Mouse (Mus musculus) lung, postnatal 10 days (tissue): ENCODE measurements around the gene Klf17.
"Not testable (repeated sequence)": the region's sequence is repeated elsewhere in the genome, so short reads cannot be mapped to it uniquely, and the experiment has no call there.

Experiments used
- DNase-seq: peaks from one replicate; pipeline ENCODE4 v3.0.0; 2021

The Klf17 gene

DNA sequence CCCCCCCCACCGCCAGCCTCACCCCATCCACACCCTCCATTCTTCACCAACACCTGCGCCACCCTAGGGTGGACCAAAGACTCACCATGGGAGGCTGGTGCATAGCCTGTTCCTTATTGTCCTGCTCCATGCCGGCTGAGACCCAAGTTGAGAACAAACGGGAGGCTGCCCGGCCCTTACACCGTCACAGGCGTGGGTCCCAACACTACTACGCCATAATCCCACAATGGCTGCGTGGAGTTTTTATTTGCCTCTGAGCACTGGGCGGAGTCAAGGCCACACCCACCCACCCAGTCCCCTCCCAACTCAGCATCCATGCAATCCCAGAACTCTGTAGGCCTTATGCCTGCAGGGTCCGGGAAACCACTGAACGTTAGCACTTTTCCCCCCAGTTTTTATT is at the start of gene Klf17:
TSS of gene Klf17 (minus strand) at position 233 of the 400 bp plus-strand sequence.
- no peak for DNase-seq

DNA sequence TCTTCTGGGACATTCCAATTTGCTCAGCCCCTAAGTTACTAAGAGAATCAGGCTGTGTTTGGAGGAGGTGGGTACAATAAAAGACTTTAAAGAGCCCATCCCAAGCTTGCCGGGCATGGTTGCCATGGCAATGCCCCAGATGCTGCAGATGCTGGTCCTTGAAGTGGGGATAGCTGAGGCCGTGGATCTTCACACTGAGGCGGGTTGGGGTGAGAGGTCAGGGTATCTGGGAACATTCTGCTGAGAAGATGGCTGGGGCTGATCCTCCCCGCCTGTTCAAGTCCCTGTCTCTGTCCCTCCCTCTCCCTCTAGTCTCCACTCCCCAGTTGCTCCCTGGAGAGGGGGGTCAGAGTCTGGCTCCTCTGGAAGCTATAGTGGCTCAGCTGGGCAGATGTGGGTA is 48.9 kb upstream of the Klf17 start:
- DNase-seq, result peak; percentile 71

DNA sequence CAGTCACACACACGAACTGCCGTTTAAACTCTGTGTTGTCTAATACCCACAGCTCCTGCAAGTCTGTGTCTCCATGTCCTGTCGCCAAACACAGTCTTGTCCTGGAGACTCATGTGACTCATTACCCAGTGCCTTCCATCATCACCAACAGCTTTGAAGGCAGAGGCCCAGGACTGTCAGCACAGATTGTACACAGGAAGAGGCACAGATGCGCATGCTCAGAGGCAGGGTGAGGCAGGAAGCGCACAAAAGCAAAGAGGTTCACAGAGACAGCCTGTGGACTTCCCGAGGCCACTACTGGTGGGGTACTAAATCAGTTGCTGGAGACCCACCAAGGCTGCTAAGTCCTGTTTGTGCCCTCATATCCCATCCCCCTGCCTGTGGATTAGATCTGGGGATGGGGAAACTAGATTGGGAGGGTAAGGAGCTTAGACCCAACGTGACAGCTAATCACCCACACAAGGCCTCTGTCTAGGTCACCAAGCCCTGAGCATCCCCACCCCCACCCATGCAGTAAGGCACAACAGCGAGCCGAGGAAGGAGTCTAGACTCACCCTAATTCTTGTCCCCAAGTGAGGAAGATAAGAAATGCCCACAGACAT is 48.2 kb upstream of the Klf17 start:
- peak; percentile 82 for DNase-seq

DNA sequence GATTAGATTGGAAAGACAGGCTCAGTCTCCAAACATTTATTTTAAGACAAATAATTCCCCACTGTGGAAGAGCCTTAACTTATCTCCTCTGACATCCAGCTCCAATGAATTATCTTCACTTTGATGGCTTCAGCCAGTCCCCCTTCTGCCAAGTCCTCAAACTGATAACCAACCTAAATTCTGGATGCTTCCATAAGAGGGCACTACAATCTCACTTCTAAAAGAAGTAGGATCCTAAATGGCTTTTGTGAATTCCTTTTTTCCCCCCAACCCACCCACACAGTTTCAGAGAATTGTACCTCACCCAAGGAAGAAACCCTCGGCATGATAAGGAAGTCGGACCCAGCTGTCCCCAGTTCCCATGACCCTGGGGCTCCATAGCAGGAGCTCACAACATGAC is 45.5 kb upstream of the Klf17 start:
- no peak for DNase-seq

DNA sequence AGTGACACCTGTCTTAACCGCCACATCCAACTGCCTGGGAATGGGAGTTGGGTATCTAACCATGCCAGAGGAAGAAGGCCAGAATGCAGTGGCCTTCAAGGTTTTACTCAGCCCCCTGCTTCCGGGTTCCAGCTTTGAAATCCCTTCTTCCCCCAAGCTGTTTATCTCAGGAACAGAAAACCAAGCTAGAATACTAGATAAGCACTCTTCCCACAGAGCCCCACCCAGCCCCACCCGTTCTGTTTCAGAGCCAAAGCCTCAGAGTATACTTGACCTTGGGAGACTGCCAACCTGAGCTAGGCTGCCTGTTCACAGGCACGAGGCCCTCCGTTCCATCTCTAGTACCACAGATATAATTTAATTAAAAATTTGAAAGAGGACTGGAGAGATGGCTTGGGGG is 41.5 kb upstream of the Klf17 start:
- peak; percentile 24 for DNase-seq

DNA sequence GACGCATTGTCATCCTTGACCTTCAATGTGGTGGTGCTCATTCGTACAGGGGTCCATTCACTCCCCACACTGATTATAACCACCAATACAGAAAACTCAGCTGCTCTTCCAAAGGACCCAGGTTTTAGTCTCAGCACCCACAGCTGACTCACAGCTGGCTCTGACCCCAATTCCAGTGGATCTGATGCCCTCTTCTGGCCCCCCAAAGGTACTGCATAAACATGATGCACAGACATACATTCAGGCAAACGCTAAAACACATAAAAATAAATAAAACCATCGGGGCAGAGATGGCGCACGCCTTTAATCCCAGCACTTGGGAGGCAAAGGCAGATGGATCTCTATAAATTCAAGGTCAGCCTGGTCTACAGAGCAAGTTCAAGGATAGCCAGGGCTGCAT is 34.5 kb upstream of the Klf17 start:
- no peak for DNase-seq

DNA sequence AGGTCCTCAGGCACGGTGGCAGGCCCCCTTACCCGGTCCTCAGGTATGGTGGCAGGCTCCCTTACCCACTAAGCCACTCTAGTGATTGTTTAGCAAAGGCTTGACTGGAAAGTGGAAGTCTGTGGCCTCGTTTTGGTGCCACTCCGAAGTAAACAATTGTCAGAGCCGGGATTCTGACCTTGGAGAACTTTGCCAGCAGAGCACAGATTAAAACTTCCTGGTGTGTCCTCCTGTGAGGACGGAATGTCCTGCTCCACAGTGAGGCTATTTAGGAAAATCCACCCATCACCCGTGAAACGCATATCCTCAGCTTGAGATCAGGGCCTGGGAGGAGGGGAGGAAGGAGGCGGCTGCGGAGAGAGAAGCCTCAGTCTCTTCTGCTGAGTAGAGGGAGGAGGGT is 22.9 kb upstream of the Klf17 start:
- no peak for DNase-seq

DNA sequence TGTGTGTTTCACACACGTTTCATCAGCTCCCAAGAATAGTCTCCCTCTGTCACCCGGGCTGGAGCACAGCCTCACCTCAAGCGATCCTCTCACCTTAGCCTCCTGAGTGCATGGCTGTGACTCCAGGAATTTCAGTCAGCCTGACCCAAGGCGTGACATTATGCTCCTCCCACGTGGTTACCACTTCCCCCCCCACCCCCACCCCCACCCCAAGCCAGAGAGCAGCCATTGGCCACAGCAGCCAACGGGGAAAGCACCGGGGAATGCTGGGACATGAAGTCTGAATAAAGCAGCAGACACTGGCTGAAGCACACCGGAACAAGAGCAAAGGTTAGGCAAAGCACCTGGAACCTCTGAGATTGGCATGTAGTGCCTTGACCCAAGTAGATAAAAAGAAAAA is 21.5 kb upstream of the Klf17 start:
- peak; percentile 4 for DNase-seq

DNA sequence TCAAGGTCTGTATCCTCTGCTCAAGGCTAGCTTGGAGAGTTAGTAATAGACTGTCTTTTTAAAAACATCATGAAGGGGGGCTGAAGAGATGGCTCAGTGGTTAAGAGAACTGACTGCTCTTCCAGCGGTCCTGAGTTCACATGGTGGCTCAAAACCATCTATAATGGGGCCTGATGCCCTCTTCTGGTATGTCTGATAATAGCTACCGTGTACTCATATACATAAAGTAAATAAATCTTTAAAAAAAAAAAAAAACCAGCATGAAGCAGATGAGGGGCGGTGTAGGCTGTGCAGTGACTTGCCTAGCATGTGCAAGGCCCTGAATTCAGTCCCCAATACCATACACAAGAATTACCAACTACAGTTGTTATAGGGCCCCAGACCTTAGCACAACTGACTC is 17.5 kb upstream of the Klf17 start:
- no peak for DNase-seq

DNA sequence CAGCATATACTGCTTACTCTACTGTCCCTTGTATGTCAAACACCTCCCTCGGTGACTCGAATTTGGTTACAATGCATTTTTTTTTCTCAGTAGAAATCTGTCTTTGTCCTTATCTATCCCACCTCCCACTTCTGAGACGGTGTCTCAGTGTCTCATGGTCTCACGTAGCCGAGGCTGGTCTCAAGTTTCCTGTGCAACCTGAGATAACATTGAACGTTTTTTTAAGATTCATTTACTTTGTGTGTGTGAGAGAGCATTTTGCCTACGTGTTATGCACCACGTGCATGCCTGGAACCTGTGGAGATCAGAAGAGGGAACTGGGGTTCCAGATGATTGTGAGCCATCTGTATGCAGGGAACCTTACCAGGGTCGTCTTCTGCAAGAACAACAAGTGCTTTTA is 7.5 kb upstream of the Klf17 start:
- DNase-seq, result no peak

DNA sequence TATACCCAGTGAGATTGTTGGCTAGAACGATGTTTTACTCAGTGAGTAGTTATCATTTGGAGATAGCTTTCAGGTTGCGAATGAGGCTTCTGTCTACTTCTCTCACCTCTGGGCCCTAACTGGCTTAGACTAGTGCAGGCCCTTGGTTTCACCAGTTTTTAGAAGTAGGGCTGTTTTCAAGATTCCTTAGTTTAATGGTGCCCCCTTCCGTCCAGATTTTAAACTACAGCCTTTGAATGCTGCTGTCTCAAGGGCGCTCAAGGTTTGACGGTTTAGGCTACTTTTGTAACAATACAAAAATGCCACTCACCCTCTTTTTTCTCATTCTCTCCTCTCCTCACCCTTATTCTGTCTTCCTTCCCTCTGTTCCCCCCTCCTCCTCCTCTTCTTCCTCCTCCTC is 5.5 kb upstream of the Klf17 start:
- DNase-seq, result peak; percentile 78

DNA sequence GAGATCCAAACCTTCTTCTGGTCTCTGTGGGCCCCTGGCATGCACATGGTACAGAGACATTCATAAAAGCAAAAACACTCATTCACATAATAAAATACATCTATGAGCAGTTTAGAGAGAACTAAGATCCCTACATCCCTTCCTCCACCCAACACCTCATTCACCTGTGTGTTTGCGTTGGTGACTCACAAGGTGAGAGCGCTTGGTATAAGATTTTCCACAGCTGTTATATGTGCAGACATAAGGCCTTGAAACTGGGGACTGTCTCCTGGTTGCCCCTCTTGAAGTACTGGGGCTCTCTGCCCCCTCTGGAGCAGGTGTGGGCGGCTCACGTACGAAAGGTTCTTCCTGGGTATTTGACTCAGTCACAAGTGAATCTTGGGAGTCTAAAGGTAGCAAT is 5.3 kb downstream of the Klf17 start:
- DNase-seq, result no peak

DNA sequence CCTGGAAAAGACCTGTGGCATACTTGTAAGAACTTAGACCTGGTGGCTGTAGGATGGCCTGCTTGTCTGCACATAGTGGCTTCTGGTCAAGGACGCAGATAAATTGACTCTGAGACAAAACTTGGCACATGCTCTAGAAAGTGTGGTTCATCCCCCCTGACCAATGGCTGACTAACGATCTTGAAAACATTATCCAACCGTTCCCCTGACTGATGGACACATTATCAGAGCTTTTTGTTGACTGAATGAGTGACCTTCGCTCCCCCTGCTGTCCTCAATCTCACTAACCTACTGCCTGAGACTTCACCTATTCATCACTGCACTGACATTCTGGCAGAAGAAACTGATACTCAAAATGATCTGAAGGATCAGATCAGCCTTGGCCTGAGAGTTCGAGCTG is 13.0 kb downstream of the Klf17 start:
- not testable (repeated sequence) for DNase-seq

DNA sequence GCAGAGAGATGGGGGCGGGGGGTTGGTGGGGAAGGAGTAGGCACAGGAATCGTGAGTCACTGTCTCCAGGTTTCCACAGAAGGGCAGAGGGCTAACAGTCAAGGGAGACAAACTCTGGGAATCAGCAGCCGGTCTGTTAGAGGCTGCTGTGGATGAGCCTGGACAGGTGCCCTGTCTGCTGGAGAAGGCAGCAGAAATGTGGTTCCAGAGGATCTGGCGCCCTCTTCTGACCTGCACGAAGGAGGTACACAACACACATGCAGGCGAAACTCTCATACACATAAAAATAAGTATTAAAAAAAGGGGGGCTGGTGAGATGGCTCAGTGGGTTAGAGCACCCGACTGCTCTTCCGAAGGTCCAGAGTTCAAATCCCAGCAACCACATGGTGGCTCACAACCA is 27.9 kb downstream of the Klf17 start:
- peak; percentile 13 for DNase-seq

DNA sequence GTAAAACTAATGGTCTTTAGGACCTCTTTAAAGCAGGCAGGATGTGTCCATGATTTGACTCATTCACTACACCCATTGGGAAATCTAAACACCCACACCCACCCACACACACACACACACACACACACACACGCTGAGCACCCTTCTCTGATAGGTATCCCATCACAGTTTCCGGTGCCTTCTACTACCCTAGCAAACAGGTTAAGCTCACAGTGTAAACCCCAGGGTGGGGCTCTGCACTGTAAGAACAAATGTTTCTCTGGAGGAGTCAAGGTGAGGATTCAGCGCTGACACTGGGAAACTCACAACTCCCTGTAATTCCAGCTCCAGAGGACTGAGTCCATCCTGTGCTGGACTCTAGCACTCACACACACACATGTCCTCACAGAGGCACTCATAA is 33.5 kb downstream of the Klf17 start:
- no peak for DNase-seq

DNA sequence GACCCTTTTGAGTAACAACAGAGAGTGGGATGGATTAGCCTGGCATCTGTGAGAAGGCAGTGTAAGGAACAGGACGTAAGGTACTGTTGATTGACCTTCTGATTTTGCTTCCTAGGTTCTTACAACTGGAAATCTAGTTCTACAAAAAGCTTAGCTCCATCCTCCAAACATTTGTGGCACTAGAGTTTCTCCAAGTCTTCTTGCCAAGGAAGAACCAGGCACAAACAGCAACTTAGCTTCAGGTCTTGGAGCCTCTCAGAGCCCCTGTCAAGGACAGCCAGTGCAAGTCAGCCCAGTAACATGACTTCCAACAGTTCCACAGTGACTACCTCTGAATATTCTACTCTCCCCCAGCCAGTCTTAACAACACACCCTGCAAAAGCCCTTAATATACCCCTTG is 41.3 kb downstream of the Klf17 start, which contains the start of gene Gm12845:
TSS of gene Gm12845 (plus strand) at position 301 of the 400 bp plus-strand sequence.
- no peak for DNase-seq

DNA sequence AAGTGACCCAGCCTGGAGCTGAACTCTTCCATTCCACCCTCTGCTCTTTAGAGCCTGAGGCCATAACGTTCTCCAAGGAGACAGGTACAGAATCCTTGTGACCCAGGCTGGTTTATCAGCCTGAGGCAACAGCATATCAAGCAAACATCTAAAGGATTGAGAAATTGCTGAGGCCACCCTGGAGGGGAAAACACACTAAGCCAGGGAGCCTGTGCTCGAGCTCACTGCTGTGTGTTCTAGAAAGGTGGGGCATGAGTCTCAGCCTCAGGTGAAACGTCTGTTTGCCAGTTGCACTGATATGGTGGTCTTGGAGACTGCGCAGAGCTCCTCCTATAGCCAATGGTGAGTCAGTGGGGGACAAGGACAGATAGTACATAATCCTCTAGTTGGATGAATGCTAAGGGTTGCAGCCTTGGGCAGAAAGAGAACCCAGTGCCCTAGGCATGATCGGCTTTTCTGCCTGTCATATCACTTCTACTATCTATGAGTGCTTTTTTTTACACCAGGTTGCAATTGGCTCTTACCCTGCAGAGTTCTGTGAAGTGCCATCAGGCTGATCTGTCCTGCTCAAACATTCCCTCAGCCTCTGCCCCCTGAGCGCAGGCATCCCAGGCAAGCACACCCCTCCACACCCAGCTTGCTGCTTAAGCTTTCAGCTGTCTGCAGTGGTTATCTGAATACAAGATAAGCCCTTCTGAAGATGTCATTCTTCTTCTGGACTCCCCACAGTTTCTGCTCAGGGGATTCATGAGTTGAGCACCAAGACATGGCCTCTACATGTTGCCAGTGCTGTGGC is 51.9 kb downstream of the Klf17 start:
- DNase-seq, result no peak

DNA sequence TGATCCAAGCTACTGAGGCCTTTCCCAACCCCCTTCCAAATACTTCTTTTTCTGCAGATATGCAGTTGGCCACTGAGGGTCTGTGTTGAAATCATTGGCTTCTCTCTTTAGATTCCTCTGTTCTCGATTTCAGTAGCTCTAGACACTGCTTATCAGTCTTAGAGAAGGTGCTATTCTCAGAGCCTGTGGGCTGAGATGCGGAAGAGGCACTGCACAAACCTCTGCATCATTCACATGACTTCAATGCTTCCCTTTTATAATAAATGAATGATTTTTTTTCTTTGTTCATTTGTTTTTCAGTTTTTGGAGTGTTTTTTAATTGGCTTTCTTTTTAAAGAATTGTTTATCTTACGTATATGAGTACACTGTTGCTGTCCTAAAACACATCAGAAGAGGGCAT is 53.1 kb downstream of the Klf17 start:
- DNase-seq, result no peak

DNA sequence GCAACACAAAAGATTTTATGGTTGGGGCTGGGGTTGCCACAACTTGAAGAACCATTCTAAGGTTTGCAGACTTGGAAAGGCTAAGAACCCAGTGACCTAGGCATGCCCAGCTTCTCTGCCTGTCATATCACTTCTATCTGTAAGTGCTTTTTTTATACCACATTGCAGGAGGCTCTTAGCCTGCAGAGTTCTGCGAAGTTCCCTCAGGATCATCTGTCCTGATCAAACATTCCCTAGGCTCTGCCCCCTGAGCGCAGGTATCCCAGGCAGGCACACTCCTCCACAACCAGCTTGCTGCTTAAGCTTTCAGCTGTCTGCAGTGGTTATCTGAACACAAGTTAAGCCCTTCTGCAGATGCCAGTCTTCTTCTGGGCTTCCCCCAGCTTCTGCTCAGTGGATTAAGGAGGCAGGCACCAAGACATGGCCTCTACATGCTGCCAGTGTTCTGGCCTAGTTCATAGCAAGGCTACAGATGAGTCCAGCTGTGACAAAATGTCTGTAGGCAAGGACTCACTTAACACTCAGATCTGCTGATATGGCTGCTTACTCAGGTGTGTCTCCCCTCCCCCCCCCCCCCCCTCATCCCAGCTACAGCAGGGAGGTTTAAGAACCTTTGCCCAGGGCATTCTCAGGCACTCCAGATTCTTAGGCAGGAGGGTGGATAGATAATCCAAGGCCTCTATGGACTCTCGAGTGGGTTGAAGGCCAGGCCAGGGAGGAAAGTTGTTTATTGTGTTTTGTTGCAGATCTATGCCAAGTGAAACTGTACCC is 56.5 kb downstream of the Klf17 start:
- no peak for DNase-seq
